Mouse (Mus musculus): Measurements from ENCODE around the gene Gm21887. TPM values are rescaled to one million over a fixed set of nuclear protein-coding genes. Genes with fewer than 3 reads are reported as not detected.
A peak's percentile ranks its signal among the peaks of the same experiment; 100 is the strongest.
"Not testable (repeated sequence)": the region's sequence is repeated elsewhere in the genome, so short reads cannot be mapped to it uniquely, and the experiment has no call there.

The Gm21887 gene
- total RNA-seq, 2 experiments from 2014 or later, result 29.2 to 38.0 TPM

- not testable (repeated sequence) for ATAC-seq (ENCODE audit: poor library complexity, severe bottlenecking)
Observed at GRCm38 (mm10) chrX:169983401-169984165, 25.9 kb upstream of the Gm21887 start.

- ATAC-seq (ENCODE audit: poor library complexity, severe bottlenecking), result not testable (repeated sequence)
Observed at GRCm38 (mm10) chrX:169984331-169984730, 25.1 kb upstream of the Gm21887 start.

GRCm38 (mm10) chrX:169984853-169985252 lies 24.6 kb upstream of the Gm21887 start:
- ATAC-seq (ENCODE audit: poor library complexity, severe bottlenecking), result not testable (repeated sequence)

GRCm38 (mm10) chrX:169985796-169986195 lies 23.7 kb upstream of the Gm21887 start:
- ATAC-seq (ENCODE audit: poor library complexity, severe bottlenecking), result not testable (repeated sequence)

- ATAC-seq (ENCODE audit: poor library complexity, severe bottlenecking), result peak; percentile 65
Observed at GRCm38 (mm10) chrX:169986519-169987367, 22.7 kb upstream of the Gm21887 start.

GRCm38 (mm10) chrX:169987368-169987837 lies 22.1 kb upstream of the Gm21887 start:
- not testable (repeated sequence) for ATAC-seq (ENCODE audit: poor library complexity, severe bottlenecking)

GRCm38 (mm10) chrX:169988571-169989218 lies 20.8 kb upstream of the Gm21887 start:
- not testable (repeated sequence) for ATAC-seq (ENCODE audit: poor library complexity, severe bottlenecking)

GRCm38 (mm10) chrX:169989219-169989595 lies 20.3 kb upstream of the Gm21887 start:
- ATAC-seq (ENCODE audit: poor library complexity, severe bottlenecking), result not testable (repeated sequence)

- ATAC-seq (ENCODE audit: poor library complexity, severe bottlenecking), result peak; percentile 28
Observed at GRCm38 (mm10) chrX:169989691-169990631, 19.5 kb upstream of the Gm21887 start.

GRCm38 (mm10) chrX:169991128-169991873 lies 18.2 kb upstream of the Gm21887 start:
- peak; percentile 52 for ATAC-seq (ENCODE audit: poor library complexity, severe bottlenecking)

GRCm38 (mm10) chrX:169992086-169992930 lies 17.2 kb upstream of the Gm21887 start:
- ATAC-seq (ENCODE audit: poor library complexity, severe bottlenecking), result not testable (repeated sequence)

- ATAC-seq (ENCODE audit: poor library complexity, severe bottlenecking), result not testable (repeated sequence)
Observed at GRCm38 (mm10) chrX:169992951-169993547, 16.4 kb upstream of the Gm21887 start.

GRCm38 (mm10) chrX:169994011-169994865 lies 15.2 kb upstream of the Gm21887 start:
- ATAC-seq (ENCODE audit: poor library complexity, severe bottlenecking), result not testable (repeated sequence)

- ATAC-seq (ENCODE audit: poor library complexity, severe bottlenecking), result not testable (repeated sequence)
Observed at GRCm38 (mm10) chrX:169994866-169995711, 14.4 kb upstream of the Gm21887 start.

GRCm38 (mm10) chrX:169995909-169996521 lies 13.4 kb upstream of the Gm21887 start:
- ATAC-seq (ENCODE audit: poor library complexity, severe bottlenecking), result not testable (repeated sequence)

Data from megakaryocyte, adult 5-6 weeks (primary cell).